In genomic region chr19:46477432-46477845, GRCm38 (mm10) we compare ENCODE assay signal across 9 mouse cellular contexts. TPM values are rescaled to one million over a fixed set of nuclear protein-coding genes. Genes with fewer than 3 reads are reported as not detected.
DNase-seq lines count a peak whose midpoint lies in the region; ATAC-seq lines count a peak whose summit lies in the region.
"Had no signal": no experiment of that assay in that cellular context is flagged by ENCODE, and none has a peak within 500 bp of the region (broad histone marks: within the 10 kb centered on the region; RNA-seq: fewer than 3 reads in every experiment).

No protein-coding gene starts in this region.

- H3K4me2 ChIP-seq in hindbrain, embryonic 16.5 days (ENCODE audit: low read length), result no peak overlapping the region

- intact Hi-C loops in heart, postnatal 14 days (cut with DNase I), result no loop called here

- no peaks in the 10 kb centered on the region for H3K9me3 ChIP-seq in hindbrain, embryonic 16.5 days (ENCODE audit: control insufficient read depth, low read length)

- H3K27me3 ChIP-seq in hindbrain, embryonic 16.5 days (replicated peaks; ENCODE audit: control insufficient read depth, insufficient read depth, low read length), result no peaks in the 10 kb centered on the region

- 27% methylated on average over 10 of the region's 10 CpGs for WGBS in hindbrain, embryonic 16.5 days

- DNase-seq in heart, adult 9 months (ENCODE audit: low spot score in 2 of 2), result peak; percentile 51 to 65
- no peak for DNase-seq in heart, postnatal 14 days
- peak; percentile 69 to 73 for DNase-seq in right cerebral cortex, postnatal 10 days (ENCODE audit: low spot score in 2 of 2)
- DNase-seq in right cerebral cortex, adult 2 months (ENCODE audit: low spot score in 2 of 2), result no peak
- no peak for DNase-seq in right cerebral cortex, postnatal 25 days
- no peak for DNase-seq in spleen, adult 12 weeks (ENCODE audit: low spot score)
- DNase-seq: cerebellum, adult 8-10 months had no signal

- ATAC-seq in hindbrain, embryonic 16.5 days, result peak; percentile 34
- ATAC-seq in erythroid progenitor cell, adult 5-6 weeks (replicated peaks; ENCODE audit: low FRiP score, poor library complexity, severe bottlenecking), result no peak

- peaks cover 3% of the 10 kb centered on the region for H3K36me3 ChIP-seq in hindbrain, embryonic 16.5 days (ENCODE audit: control insufficient read depth, insufficient read depth, low read length)

- no peak overlapping the region; the same call in 1 of the 2 replicates for H3K27ac ChIP-seq in hindbrain, embryonic 16.5 days (ENCODE audit: low read depth, low read length)

- H3K4me3 ChIP-seq in hindbrain, embryonic 16.5 days (ENCODE audit: low read length), result no peak overlapping the region

- H3K9ac ChIP-seq in hindbrain, embryonic 16.5 days (ENCODE audit: low read depth, low read length), result no peak overlapping the region

- peaks cover 9% of the 10 kb centered on the region; the same call in 1 of the 2 replicates for H3K4me1 ChIP-seq in hindbrain, embryonic 16.5 days (ENCODE audit: control insufficient read depth, insufficient read depth, low read depth, low read length)

RNA-seq across cellular contexts. Expression of gene Trim8, which starts 24.1 kb away (rescaled TPM):
- 10 to 100 TPM; 47.6 to 50.0 TPM for total RNA-seq in heart, postnatal 14 days (2021)
- 23.4 and 27.6 TPM in 2 replicates for polyA plus RNA-seq in hindbrain, embryonic 16.5 days (2015; fragmentation: Nextera tagmentation; extraction: Ambion mirVana)
- 4.2 and 9.4 TPM in 2 replicates for total RNA-seq in erythroid progenitor cell, adult 5-6 weeks (2015; ENCODE audit: low replicate concordance)
- total RNA-seq in erythroid progenitor cell, adult 5-6 weeks (2017; ENCODE audit: low replicate concordance), result 5.5 and 7.7 TPM in 2 replicates

Comparison
In these comparisons a context has a peak if more than half of its experiments do, and no peak if none do; other contexts are left out.
1. DNase-seq: peak in heart, adult 9 months (2 of 2) and right cerebral cortex, postnatal 10 days (2 of 2); none in heart, postnatal 14 days (0 of 2), right cerebral cortex, adult 2 months (0 of 2), right cerebral cortex, postnatal 25 days (single experiment) and spleen, adult 12 weeks (single experiment).
2. RNA of gene Trim8, which starts 24.1 kb away (total RNA-seq): 47.6 to 50.0 TPM in heart, postnatal 14 days; 4.2 to 9.4 TPM in erythroid progenitor cell, adult 5-6 weeks; every median in the first group is over 4 times any median in the second.